Mouse (Mus musculus) ES-Bruce4 (cell line): ENCODE measurements around the gene Lrrc49.

Experiments
- CTCF ChIP-seq: IDR thresholded peaks from one replicate; pipeline ENCODE4 v1.8.1; 2011; ENCODE audit warnings: low read depth, low read length
- POLR2A ChIP-seq: IDR thresholded peaks from one replicate; pipeline ENCODE4 v1.8.1; 2011; ENCODE audit warnings: low read length; ENCODE audit not compliant: insufficient read depth

DNA sequence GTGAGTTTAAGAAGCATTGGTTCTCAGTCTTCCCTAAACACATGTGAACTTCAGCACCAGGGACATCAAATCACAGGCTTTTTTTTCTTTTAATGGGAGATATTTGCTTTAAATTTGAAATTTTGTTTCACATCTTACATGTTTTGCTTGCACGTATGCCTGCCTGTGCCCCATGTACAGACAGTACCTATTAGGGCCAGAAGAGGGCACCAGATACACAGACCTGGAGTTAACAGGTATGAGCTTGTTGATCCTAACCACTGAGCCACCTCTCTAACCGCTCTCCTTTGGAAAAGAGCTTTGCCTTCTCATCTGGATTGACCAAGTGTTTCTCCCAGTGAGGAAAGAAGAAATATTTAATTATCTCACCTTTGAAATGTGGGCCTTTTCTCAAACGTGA lies 30.3 kb upstream of the Lrrc49 start:
- TF ChIP-seq POLR2A (no peak), CTCF (peak; percentile 42)
